In genomic region chr11:69362479-69362878, GRCm38 (mm10) we compare ENCODE assay signal across 20 mouse cellular contexts. TPM values are rescaled to one million over a fixed set of nuclear protein-coding genes. Genes with fewer than 3 reads are reported as not detected.
DNase-seq lines count a peak whose midpoint lies in the region; ATAC-seq and TF ChIP-seq lines count a peak whose summit lies in the region.
"Had no signal": no experiment of that assay in that cellular context is flagged by ENCODE, and none has a peak within 500 bp of the region (broad histone marks: within the 10 kb centered on the region; RNA-seq: fewer than 3 reads in every experiment).

No protein-coding gene starts in this region.

- DNase-seq in forebrain, embryonic 14.5 days (ENCODE audit: low spot score): peak; percentile 39
- DNase-seq in limb, embryonic 10.5 days (ENCODE audit: low spot score): no peak
- DNase-seq in MEL (ENCODE audit: low read depth, low spot score): no peak
- peak; percentile 71 for DNase-seq in embryonic facial prominence, embryonic 14.5 days (ENCODE audit: low spot score)
- DNase-seq in right cerebral cortex, adult 18-20 months: no peak
- no peak for DNase-seq in thymus, postnatal 0 days (ENCODE audit: low spot score)
- DNase-seq: adrenal gland, adult 8-10 months; cerebellum, adult 8-10 months; gastrocnemius, adult 2 months; heart, adult 18-20 months; kidney, adult 18-20 months; lung, postnatal 36 days; spleen, adult 18-20 months had no signal

- TF ChIP-seq POLR2A in MEL (IDR thresholded peaks at IDR 0.05; ENCODE audit: control insufficient read depth in 1 of 2, insufficient read depth in 1 of 2, low read depth in 1 of 2, low read length in 2 of 2, poor library complexity in 1 of 2): no peak

- WGBS in forebrain, embryonic 14.5 days: 82% methylated on average over 2 of the region's 2 CpGs
- 67% methylated on average over 2 of the region's 2 CpGs for WGBS in forebrain, embryonic 16.5 days
- WGBS in limb, embryonic 12.5 days: 42% methylated on average over 2 of the region's 2 CpGs
- WGBS in limb, embryonic 10.5 days: 57% methylated on average over 2 of the region's 2 CpGs
- WGBS in embryonic facial prominence, embryonic 14.5 days: 35% methylated on average over 2 of the region's 2 CpGs

- TF ChIP-seq RAD21 in MEL (IDR thresholded peaks at IDR 0.05; ENCODE audit: low read depth, low read length): peak; percentile 9

- peaks cover 24% of the 10 kb centered on the region for H3K4me1 ChIP-seq in forebrain, embryonic 14.5 days (ENCODE audit: control insufficient read depth, insufficient read depth, low read length)
- peaks cover 30% of the 10 kb centered on the region for H3K4me1 ChIP-seq in forebrain, embryonic 16.5 days (replicated peaks; ENCODE audit: control insufficient read depth, insufficient read depth, low read length)
- H3K4me1 ChIP-seq in limb, embryonic 12.5 days (replicated peaks): peaks cover 29% of the 10 kb centered on the region
- H3K4me1 ChIP-seq in limb, embryonic 10.5 days: peaks cover 44% of the 10 kb centered on the region
- H3K4me1 ChIP-seq in MEL (ENCODE audit: control insufficient read depth in 1 of 2, insufficient read depth in 2 of 2, low read length in 2 of 2): peaks cover 0 to 15% of the 10 kb centered on the region in 2 experiments; a peak in 3 of 4 replicates
- peaks cover 19% of the 10 kb centered on the region for H3K4me1 ChIP-seq in embryonic facial prominence, embryonic 14.5 days (ENCODE audit: control insufficient read depth, insufficient read depth, low read length)

- no peak for TF ChIP-seq EP300 in MEL (IDR thresholded peaks at IDR 0.05; ENCODE audit: low read depth in 1 of 2, low read length in 2 of 2)

- no peak overlapping the region for H3K27ac ChIP-seq in forebrain, embryonic 14.5 days (ENCODE audit: low read depth, low read length)
- H3K27ac ChIP-seq in forebrain, embryonic 16.5 days (ENCODE audit: low read length): no peak overlapping the region
- peak overlapping the region; percentile 31; the same call in 1 of the 2 replicates for H3K27ac ChIP-seq in limb, embryonic 12.5 days
- H3K27ac ChIP-seq in limb, embryonic 10.5 days: no peak overlapping the region
- H3K27ac ChIP-seq in MEL (ENCODE audit: control insufficient read depth, low read depth, low read length): no peak overlapping the region
- no peak overlapping the region for H3K27ac ChIP-seq in embryonic facial prominence, embryonic 14.5 days (replicated peaks; ENCODE audit: low read depth, low read length)
- H3K27ac ChIP-seq: gastrocnemius, adult 2 months; hindbrain, embryonic 12.5 days; neural tube, embryonic 15.5 days; stomach, embryonic 15.5 days had no signal

- H3K36me3 ChIP-seq in forebrain, embryonic 14.5 days (ENCODE audit: control insufficient read depth, insufficient read depth, low read length): peaks cover 69% of the 10 kb centered on the region
- peaks cover 53% of the 10 kb centered on the region for H3K36me3 ChIP-seq in forebrain, embryonic 16.5 days (ENCODE audit: control insufficient read depth, insufficient read depth)
- peaks cover 70% of the 10 kb centered on the region for H3K36me3 ChIP-seq in limb, embryonic 12.5 days
- H3K36me3 ChIP-seq in limb, embryonic 10.5 days: peaks cover 71% of the 10 kb centered on the region
- H3K36me3 ChIP-seq in MEL (ENCODE audit: control insufficient read depth in 1 of 2, insufficient read depth in 2 of 2, low read length in 2 of 2): no peaks in the 10 kb centered on the region; a peak in 2 of 4 replicates
- peaks cover 68% of the 10 kb centered on the region for H3K36me3 ChIP-seq in embryonic facial prominence, embryonic 14.5 days (ENCODE audit: control insufficient read depth, insufficient read depth, low read length)

- H3K9ac ChIP-seq in forebrain, embryonic 14.5 days (ENCODE audit: low read length): no peak overlapping the region
- no peak overlapping the region for H3K9ac ChIP-seq in forebrain, embryonic 16.5 days (replicated peaks; ENCODE audit: low read depth, low read length)
- no peak overlapping the region for H3K9ac ChIP-seq in limb, embryonic 12.5 days (replicated peaks)
- no peak overlapping the region for H3K9ac ChIP-seq in MEL (ENCODE audit: control insufficient read depth, low read depth, low read length, poor library complexity, severe bottlenecking)
- H3K9ac ChIP-seq in embryonic facial prominence, embryonic 14.5 days (ENCODE audit: low read depth, low read length): no peak overlapping the region
- H3K9ac ChIP-seq: forebrain, embryonic 15.5 days; hindbrain, embryonic 12.5 days; neural tube, embryonic 15.5 days; stomach, embryonic 15.5 days had no signal

- ATAC-seq in forebrain, embryonic 14.5 days: no peak
- no peak for ATAC-seq in forebrain, embryonic 16.5 days
- ATAC-seq in limb, embryonic 12.5 days (ENCODE audit: insufficient number of reproducible peaks, insufficient read depth, low FRiP score, low TSS enrichment, low read depth): no peak
- no peak for ATAC-seq in embryonic facial prominence, embryonic 14.5 days (ENCODE audit: low read depth)
- ATAC-seq: forebrain, embryonic 15.5 days had no signal

- H3K4me3 ChIP-seq in forebrain, embryonic 14.5 days (ENCODE audit: low read depth, low read length): no peak overlapping the region
- no peak overlapping the region for H3K4me3 ChIP-seq in forebrain, embryonic 16.5 days (replicated peaks; ENCODE audit: low read length)
- no peak overlapping the region for H3K4me3 ChIP-seq in limb, embryonic 12.5 days (replicated peaks)
- H3K4me3 ChIP-seq in limb, embryonic 10.5 days: no peak overlapping the region
- H3K4me3 ChIP-seq in MEL (ENCODE audit: control insufficient read depth in 1 of 2, insufficient read depth in 1 of 2, low read depth in 2 of 2, low read length in 2 of 2): no peak overlapping the region
- H3K4me3 ChIP-seq in embryonic facial prominence, embryonic 14.5 days (ENCODE audit: low read depth, low read length): no peak overlapping the region
- H3K4me3 ChIP-seq: forebrain, embryonic 15.5 days; gastrocnemius, adult 2 months; hindbrain, embryonic 12.5 days; midbrain, embryonic 10.5 days; neural tube, embryonic 15.5 days; stomach, embryonic 15.5 days had no signal

- no peaks in the 10 kb centered on the region for H3K27me3 ChIP-seq in forebrain, embryonic 14.5 days (replicated peaks; ENCODE audit: control insufficient read depth, insufficient read depth, low read length)
- H3K27me3 ChIP-seq in forebrain, embryonic 16.5 days (replicated peaks; ENCODE audit: control insufficient read depth, insufficient read depth, low read length): no peaks in the 10 kb centered on the region
- H3K27me3 ChIP-seq in limb, embryonic 12.5 days: no peaks in the 10 kb centered on the region
- H3K27me3 ChIP-seq in limb, embryonic 10.5 days (ENCODE audit: low read depth, poor library complexity, severe bottlenecking): no peaks in the 10 kb centered on the region
- H3K27me3 ChIP-seq in MEL (ENCODE audit: control insufficient read depth in 1 of 2, insufficient read depth in 2 of 2, low read length in 2 of 2): no peaks in the 10 kb centered on the region
- H3K27me3 ChIP-seq in embryonic facial prominence, embryonic 14.5 days (replicated peaks; ENCODE audit: control insufficient read depth, insufficient read depth, low read length): no peaks in the 10 kb centered on the region
- H3K27me3 ChIP-seq: forebrain, embryonic 15.5 days; hindbrain, embryonic 12.5 days; neural tube, embryonic 15.5 days; stomach, embryonic 15.5 days had no signal

- H3K79me2 ChIP-seq in MEL (ENCODE audit: control insufficient read depth, insufficient read depth, low read length, poor library complexity): no peaks in the 10 kb centered on the region

- H3K4me2 ChIP-seq in forebrain, embryonic 14.5 days (ENCODE audit: low read length): no peak overlapping the region
- H3K4me2 ChIP-seq in forebrain, embryonic 16.5 days (ENCODE audit: low read length): no peak overlapping the region
- no peak overlapping the region for H3K4me2 ChIP-seq in limb, embryonic 12.5 days
- H3K4me2 ChIP-seq in embryonic facial prominence, embryonic 14.5 days (ENCODE audit: low read depth, low read length): no peak overlapping the region
- H3K4me2 ChIP-seq: forebrain, embryonic 15.5 days; hindbrain, embryonic 12.5 days; neural tube, embryonic 15.5 days; stomach, embryonic 15.5 days had no signal

- TF ChIP-seq CTCF in MEL (IDR thresholded peaks at IDR 0.05 in 2 of 3, conservative IDR thresholded peaks at IDR 0.05 in 1 of 3; ENCODE audit: control insufficient read depth in 1 of 3, insufficient read depth in 1 of 3, low read depth in 2 of 3, low read length in 3 of 3, poor library complexity in 1 of 3, severe bottlenecking in 1 of 3): peak in 1 of 3 experiments; percentile 20; a peak in 1 of 6 replicates

- no peaks in the 10 kb centered on the region for H3K9me3 ChIP-seq in forebrain, embryonic 14.5 days (replicated peaks; ENCODE audit: control insufficient read depth, low read length)
- H3K9me3 ChIP-seq in forebrain, embryonic 16.5 days (ENCODE audit: control insufficient read depth, low read length): no peaks in the 10 kb centered on the region
- no peaks in the 10 kb centered on the region for H3K9me3 ChIP-seq in limb, embryonic 12.5 days
- no peaks in the 10 kb centered on the region for H3K9me3 ChIP-seq in limb, embryonic 10.5 days (replicated peaks)
- no peaks in the 10 kb centered on the region for H3K9me3 ChIP-seq in MEL (replicated peaks; ENCODE audit: insufficient read depth, low read length)
- H3K9me3 ChIP-seq in embryonic facial prominence, embryonic 14.5 days (ENCODE audit: control insufficient read depth, low read length): no peaks in the 10 kb centered on the region
- H3K9me3 ChIP-seq: forebrain, embryonic 15.5 days; hindbrain, embryonic 12.5 days; midbrain, embryonic 10.5 days; neural tube, embryonic 15.5 days; stomach, embryonic 15.5 days had no signal

RNA-seq across cellular contexts. Expression of gene Chd3, which starts 6.7 kb away (rescaled TPM):
- polyA plus RNA-seq in forebrain, embryonic 14.5 days (2014; fragmentation: Nextera tagmentation; extraction: Ambion mirVana): 70.3 and 77.3 TPM in 2 replicates
- 132 and 146 TPM in 2 replicates for polyA plus RNA-seq in forebrain, embryonic 16.5 days (2015; fragmentation: Nextera tagmentation; extraction: Ambion mirVana)
- polyA plus RNA-seq in limb, embryonic 12.5 days (2016; fragmentation: Nextera tagmentation; extraction: Ambion mirVana): 121 and 124 TPM in 2 replicates
- 35.1 and 70.5 TPM in 2 replicates for polyA plus RNA-seq in limb, embryonic 10.5 days (2016; fragmentation: Nextera tagmentation; extraction: Ambion mirVana)
- 37.3 and 65.8 TPM in 2 replicates for total RNA-seq in MEL (2012; rRNA removed)
- 10 to 100 TPM in 1 of 2 experiments, not detected in 1; 84.9 TPM for polyA plus RNA-seq in MEL (2012; ENCODE audit: insufficient read depth in 1 of 2, insufficient read length in 2 of 2, low read depth in 1 of 2, low replicate concordance in 2 of 2, missing spikeins in 1 of 2)
- polyA plus RNA-seq in embryonic facial prominence, embryonic 14.5 days (2014; fragmentation: Nextera tagmentation; extraction: Ambion mirVana): 68.9 and 73.3 TPM in 2 replicates
- polyA plus RNA-seq in thymus, postnatal 0 days (2015; fragmentation: Nextera tagmentation; extraction: Ambion mirVana): 10.7 and 13.2 TPM in 2 replicates

RNA-seq across cellular contexts. Expression of gene Rnf227, which starts 22.2 kb away (rescaled TPM):
- 126 and 146 TPM in 2 replicates for polyA plus RNA-seq in forebrain, embryonic 14.5 days (2014; fragmentation: Nextera tagmentation; extraction: Ambion mirVana)
- 109 and 144 TPM in 2 replicates for polyA plus RNA-seq in forebrain, embryonic 16.5 days (2015; fragmentation: Nextera tagmentation; extraction: Ambion mirVana)
- 23.7 and 28.2 TPM in 2 replicates for polyA plus RNA-seq in limb, embryonic 12.5 days (2016; fragmentation: Nextera tagmentation; extraction: Ambion mirVana)
- polyA plus RNA-seq in limb, embryonic 10.5 days (2016; fragmentation: Nextera tagmentation; extraction: Ambion mirVana): 14.2 and 20.6 TPM in 2 replicates
- 6.4 and 11.5 TPM in 2 replicates for total RNA-seq in MEL (2012; rRNA removed)
- polyA plus RNA-seq in MEL (2012; ENCODE audit: insufficient read depth in 1 of 2, insufficient read length in 2 of 2, low read depth in 1 of 2, low replicate concordance in 2 of 2, missing spikeins in 1 of 2): 10 to 100 TPM in 1 of 2 experiments, not detected in 1; 12.4 TPM
- 15.6 and 17.1 TPM in 2 replicates for polyA plus RNA-seq in embryonic facial prominence, embryonic 14.5 days (2014; fragmentation: Nextera tagmentation; extraction: Ambion mirVana)
- 6.8 and 8.3 TPM in 2 replicates for polyA plus RNA-seq in thymus, postnatal 0 days (2015; fragmentation: Nextera tagmentation; extraction: Ambion mirVana)
- total RNA-seq: gastrocnemius, adult 2 months had no signal

RNA-seq across cellular contexts. Expression of gene Naa38, which starts 32.8 kb away (rescaled TPM):
- 106 and 142 TPM in 2 replicates for polyA plus RNA-seq in forebrain, embryonic 14.5 days (2014; fragmentation: Nextera tagmentation; extraction: Ambion mirVana)
- 79.2 and 86.1 TPM in 2 replicates for polyA plus RNA-seq in forebrain, embryonic 16.5 days (2015; fragmentation: Nextera tagmentation; extraction: Ambion mirVana)
- polyA plus RNA-seq in limb, embryonic 12.5 days (2016; fragmentation: Nextera tagmentation; extraction: Ambion mirVana): 126 and 136 TPM in 2 replicates
- polyA plus RNA-seq in limb, embryonic 10.5 days (2016; fragmentation: Nextera tagmentation; extraction: Ambion mirVana): 140 and 151 TPM in 2 replicates
- total RNA-seq in MEL (2012; rRNA removed): 190 and 191 TPM in 2 replicates
- 100 to 1,000 TPM in 1 of 2 experiments, not detected in 1; 173 TPM for polyA plus RNA-seq in MEL (2012; ENCODE audit: insufficient read depth in 1 of 2, insufficient read length in 2 of 2, low read depth in 1 of 2, low replicate concordance in 2 of 2, missing spikeins in 1 of 2)
- polyA plus RNA-seq in embryonic facial prominence, embryonic 14.5 days (2014; fragmentation: Nextera tagmentation; extraction: Ambion mirVana): 160 and 177 TPM in 2 replicates
- 194 and 211 TPM in 2 replicates for polyA plus RNA-seq in thymus, postnatal 0 days (2015; fragmentation: Nextera tagmentation; extraction: Ambion mirVana)

RNA-seq across cellular contexts. Expression of gene Cyb5d1, which starts 33.0 kb away (rescaled TPM):
- 31.1 and 36.4 TPM in 2 replicates for polyA plus RNA-seq in forebrain, embryonic 14.5 days (2014; fragmentation: Nextera tagmentation; extraction: Ambion mirVana)
- 42.5 and 44.2 TPM in 2 replicates for polyA plus RNA-seq in forebrain, embryonic 16.5 days (2015; fragmentation: Nextera tagmentation; extraction: Ambion mirVana)
- polyA plus RNA-seq in limb, embryonic 12.5 days (2016; fragmentation: Nextera tagmentation; extraction: Ambion mirVana): 42.5 and 42.6 TPM in 2 replicates
- 45.2 and 51.6 TPM in 2 replicates for polyA plus RNA-seq in limb, embryonic 10.5 days (2016; fragmentation: Nextera tagmentation; extraction: Ambion mirVana)
- 26.8 and 39.6 TPM in 2 replicates for total RNA-seq in MEL (2012; rRNA removed)
- polyA plus RNA-seq in MEL (2012; ENCODE audit: insufficient read depth in 1 of 2, insufficient read length in 2 of 2, low read depth in 1 of 2, low replicate concordance in 2 of 2, missing spikeins in 1 of 2): 10 to 100 TPM in 1 of 2 experiments, not detected in 1; 21.3 TPM
- polyA plus RNA-seq in embryonic facial prominence, embryonic 14.5 days (2014; fragmentation: Nextera tagmentation; extraction: Ambion mirVana): 23.8 and 24.2 TPM in 2 replicates
- 25.9 and 28.3 TPM in 2 replicates for polyA plus RNA-seq in thymus, postnatal 0 days (2015; fragmentation: Nextera tagmentation; extraction: Ambion mirVana)

RNA-seq across cellular contexts. Expression of gene Tmem88, which starts 35.6 kb away (rescaled TPM):
- polyA plus RNA-seq in forebrain, embryonic 14.5 days (2014; fragmentation: Nextera tagmentation; extraction: Ambion mirVana): 4.7 and 5.7 TPM in 2 replicates
- polyA plus RNA-seq in forebrain, embryonic 16.5 days (2015; fragmentation: Nextera tagmentation; extraction: Ambion mirVana): 5.9 and 6.2 TPM in 2 replicates
- polyA plus RNA-seq in limb, embryonic 12.5 days (2016; fragmentation: Nextera tagmentation; extraction: Ambion mirVana): 24.2 and 25.4 TPM in 2 replicates
- 23.0 and 24.7 TPM in 2 replicates for polyA plus RNA-seq in limb, embryonic 10.5 days (2016; fragmentation: Nextera tagmentation; extraction: Ambion mirVana)
- 0.39 TPM in 2 replicates for total RNA-seq in MEL (2012; rRNA removed)
- under 1 TPM in 1 of 2 experiments, not detected in 1; 0.45 TPM for polyA plus RNA-seq in MEL (2012; ENCODE audit: insufficient read depth in 1 of 2, insufficient read length in 2 of 2, low read depth in 1 of 2, low replicate concordance in 2 of 2, missing spikeins in 1 of 2)
- polyA plus RNA-seq in embryonic facial prominence, embryonic 14.5 days (2014; fragmentation: Nextera tagmentation; extraction: Ambion mirVana): 19.2 and 21.0 TPM in 2 replicates
- polyA plus RNA-seq in thymus, postnatal 0 days (2015; fragmentation: Nextera tagmentation; extraction: Ambion mirVana): 10.4 and 12.9 TPM in 2 replicates

Comparison
In these comparisons a context has a peak if more than half of its experiments do, and no peak if none do; other contexts are left out.
1. DNase-seq: peak in forebrain, embryonic 14.5 days (single experiment) and embryonic facial prominence, embryonic 14.5 days (single experiment); none in limb, embryonic 10.5 days (single experiment), MEL (single experiment), right cerebral cortex, adult 18-20 months (single experiment) and thymus, postnatal 0 days (single experiment).